Mouse (Mus musculus) embryonic facial prominence, embryonic 14.5 days (tissue): ENCODE measurements around the gene Mdp1. TPM values are rescaled to one million over a fixed set of nuclear protein-coding genes. Genes with fewer than 3 reads are reported as not detected.
A peak's percentile ranks its signal among the peaks of the same experiment; 100 is the strongest.

Experiments used
- ATAC-seq: fragments of 200-750 bp; cut with Nextera tagmentation; 2 replicates; pipeline ENCODE4 v1.8.0; 2017; ENCODE audit warnings: low read depth, moderate number of reproducible peaks, moderate TSS enrichment
- DNase-seq: peaks from one replicate; pipeline ENCODE4 v3.0.0-alpha.2; 2015; ENCODE audit warnings: low spot score
- H3K27ac ChIP-seq: fragments of 300-500 bp; sonication (generic); replicated peaks from 2 replicates; pipeline ENCODE4 v1.5.1; 2014; ENCODE audit warnings: low read depth, mild to moderate bottlenecking, low read length, moderate library complexity
- H3K27me3 ChIP-seq: fragments of 300-500 bp; sonication (generic); replicated peaks from 2 replicates; pipeline ENCODE4 v1.6.1; 2014; ENCODE audit warnings: low read length; ENCODE audit not compliant: control insufficient read depth, insufficient read depth
- H3K36me3 ChIP-seq: fragments of 300-500 bp; sonication (generic); 2 replicates; pipeline ENCODE4 v1.6.1; 2014; ENCODE audit warnings: low read length, mixed read lengths; ENCODE audit not compliant: control insufficient read depth, insufficient read depth
- H3K4me1 ChIP-seq: fragments of 300-500 bp; sonication (generic); 2 replicates; pipeline ENCODE4 v1.6.1; 2014; ENCODE audit warnings: antibody characterized with exemption, low read length; ENCODE audit not compliant: control insufficient read depth, insufficient read depth
- H3K4me2 ChIP-seq: fragments of 300-500 bp; sonication (generic); 2 replicates; pipeline ENCODE4 v1.6.1; 2014; ENCODE audit warnings: low read depth, mild to moderate bottlenecking, low read length, moderate library complexity, mixed read lengths
- H3K4me3 ChIP-seq: fragments of 300-500 bp; sonication (generic); 2 replicates; pipeline ENCODE4 v1.5.1; 2014; ENCODE audit warnings: low read depth, mild to moderate bottlenecking, low read length
- H3K9ac ChIP-seq: fragments of 300-500 bp; sonication (generic); 2 replicates; pipeline ENCODE4 v1.6.1; 2014; ENCODE audit warnings: low read depth, mild to moderate bottlenecking, low read length, moderate library complexity, mixed read lengths
- H3K9me3 ChIP-seq: fragments of 300-500 bp; sonication (generic); 2 replicates; pipeline ENCODE4 v1.6.1; 2016; ENCODE audit warnings: low read length; ENCODE audit not compliant: control insufficient read depth
- WGBS: fragments of 180-500 bp; shearing (Covaris S2); extraction: QIAGEN DNeasy Blood & Tissue Kit; methylation state at CpG from one replicate; pipeline ENCODE4 v1.1.7; 2014; 5-methylcytosine and 5-hydroxymethylcytosine counted together
- polyA plus RNA-seq: library from polyadenylated mRNA; unstranded; fragments of >200 nt; fragmentation: Nextera tagmentation; extraction: Ambion mirVana; gene quantifications from 2 replicates; pipeline ENCODE4 v1.2.1, GENCODE M21; 2014

Mdp1 gene
- polyA plus RNA-seq, 1 experiment from 2014 or later = 42.6 TPM

DNA sequence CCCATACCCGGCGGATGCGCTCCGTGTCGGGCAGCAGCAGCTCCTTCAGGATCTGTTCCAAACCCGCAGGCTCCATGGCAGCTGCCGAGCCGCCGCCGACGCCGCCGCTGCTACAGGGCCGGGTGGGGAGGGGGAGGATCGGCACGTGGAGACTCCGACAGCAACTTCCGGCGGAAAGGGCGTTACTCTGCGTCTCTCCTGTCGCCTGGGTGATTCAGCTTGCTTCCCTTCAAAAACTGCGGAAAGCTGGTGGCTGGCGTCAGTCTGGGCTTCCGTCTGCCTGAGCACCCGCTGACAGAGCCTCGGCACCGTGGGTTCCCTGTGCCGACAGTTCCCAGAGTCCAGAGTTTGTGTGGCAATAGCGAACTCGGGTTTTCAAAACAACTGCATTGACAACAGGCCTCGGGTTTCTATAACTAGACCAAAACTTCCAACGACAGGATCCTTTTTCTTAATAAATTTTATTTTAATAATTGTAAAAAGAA lies 24.7 kb downstream of the Mdp1 start, which contains the start of gene Ipo4:
Gene Ipo4, minus strand, starts transcription at position 435 of the 485 bp plus-strand sequence.
- DNase-seq (peak; percentile 96), ATAC-seq (peak; percentile 93)
- peaks cover 78% of the 10 kb centered on the region for H3K36me3 ChIP-seq
- H3K4me2 ChIP-seq = peak within 1 kb of the TSS; percentile 70
- H3K27me3 ChIP-seq = no peaks in the 10 kb centered on the region
- peak within 1 kb of the TSS; percentile 78 for H3K4me3 ChIP-seq
- H3K27ac ChIP-seq = peak within 1 kb of the TSS; percentile 88
- H3K4me1 ChIP-seq = peaks cover 5% of the 10 kb centered on the region
- peak within 1 kb of the TSS; percentile 81 for H3K9ac ChIP-seq
- no peaks in the 10 kb centered on the region for H3K9me3 ChIP-seq
- 2% methylated on average over 18 of the region's 33 CpGs for WGBS

DNA sequence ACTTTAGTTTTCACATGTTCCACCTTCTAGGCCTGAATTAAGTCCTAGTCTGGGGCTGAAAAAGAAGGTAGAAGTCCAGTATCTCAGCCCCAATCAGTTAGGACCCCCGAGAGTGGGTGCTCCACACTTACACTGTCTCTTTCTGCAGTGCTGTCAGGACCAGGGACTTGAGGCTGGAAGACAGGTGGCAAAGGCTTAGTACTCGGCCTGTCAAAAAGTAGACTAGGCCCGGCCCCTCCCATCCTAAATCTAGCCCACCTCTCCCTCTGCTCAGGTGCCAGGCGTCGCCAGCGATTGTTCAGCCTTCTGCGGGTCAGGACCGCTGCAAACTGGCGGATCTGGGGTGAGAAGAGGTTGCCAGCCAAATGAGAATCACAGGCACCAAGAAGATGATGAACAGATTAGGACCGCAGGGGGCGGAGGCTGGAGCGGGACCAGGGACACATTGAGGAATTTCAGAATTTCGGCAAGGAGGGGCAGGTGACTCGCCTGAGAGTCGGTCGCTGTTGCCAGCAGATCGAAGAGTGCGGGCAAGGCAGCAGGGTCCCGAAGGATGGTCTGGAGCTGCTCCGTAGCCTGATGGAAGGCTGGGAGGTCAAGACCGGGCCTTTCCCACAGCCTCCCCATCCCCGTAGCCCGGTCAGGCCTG lies 25.3 kb downstream of the Mdp1 start:
- H3K36me3 ChIP-seq = peaks cover 78% of the 10 kb centered on the region
- peak overlapping the region; percentile 88 for H3K27ac ChIP-seq
- peak; percentile 45 for ATAC-seq
- H3K4me1 ChIP-seq = peaks cover 5% of the 10 kb centered on the region
- H3K9ac ChIP-seq = peak overlapping the region; percentile 81
- H3K27me3 ChIP-seq = no peaks in the 10 kb centered on the region
- peak; percentile 36 for DNase-seq
- WGBS = 5% methylated on average over 22 of the region's 23 CpGs
- H3K4me3 ChIP-seq = peak overlapping the region; percentile 78
- H3K4me2 ChIP-seq = peak overlapping the region; percentile 70
- H3K9me3 ChIP-seq = no peaks in the 10 kb centered on the region

DNA sequence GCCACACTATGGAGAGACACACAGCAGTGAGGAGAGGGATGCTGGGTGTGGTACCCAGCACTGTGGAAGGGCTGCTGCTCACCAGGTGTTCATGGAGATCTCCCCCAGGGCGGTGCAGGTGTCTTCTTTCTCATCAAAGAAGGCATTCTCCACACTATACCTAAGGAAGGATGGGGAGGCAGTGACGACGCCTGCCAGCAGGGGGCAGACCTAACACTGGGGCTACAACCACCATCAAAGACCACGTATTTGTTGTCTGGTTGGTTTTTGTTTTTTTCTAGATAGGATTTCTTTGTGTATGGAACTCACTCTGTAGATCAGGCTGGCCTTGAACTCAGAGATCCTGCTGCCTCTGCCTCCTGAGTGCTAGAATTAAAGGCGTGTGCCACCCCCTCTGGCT lies 31.0 kb downstream of the Mdp1 start:
- no peaks in the 10 kb centered on the region for H3K9me3 ChIP-seq

DNA sequence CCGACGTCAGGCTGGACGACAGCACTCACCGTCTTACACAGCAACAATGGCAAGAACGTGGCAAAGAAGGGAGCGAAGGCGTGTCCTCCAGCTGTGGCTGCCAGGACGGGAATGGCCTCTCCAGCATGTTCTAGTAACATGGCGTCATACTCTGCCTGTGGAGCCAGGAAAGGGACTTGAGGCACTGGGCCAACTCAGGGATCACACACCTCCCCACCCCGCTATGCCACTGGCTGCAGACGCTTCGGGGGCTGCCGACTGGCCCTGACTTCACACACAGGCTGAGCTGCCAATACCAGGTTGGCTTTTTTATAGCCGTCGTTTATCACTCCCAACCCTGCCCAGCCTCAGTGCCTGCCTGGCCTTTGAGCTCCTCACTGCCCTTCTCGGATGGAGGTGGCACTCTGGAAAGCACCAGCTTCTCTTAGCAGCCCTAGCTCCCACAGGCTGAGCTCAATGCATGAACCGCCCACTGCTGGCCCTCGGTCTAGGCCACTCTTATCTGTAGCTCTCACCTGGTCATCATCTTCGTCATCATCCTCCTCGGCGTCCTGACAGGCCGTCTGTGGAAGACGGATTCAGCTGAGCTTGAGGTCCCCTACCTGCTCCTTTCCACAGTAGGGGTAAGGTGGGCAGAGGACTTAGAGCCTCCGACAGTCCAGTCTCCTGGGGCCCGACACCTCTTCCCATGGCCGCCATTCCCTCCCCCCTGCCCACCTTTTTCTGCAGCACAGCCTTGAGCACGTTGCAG lies 32.1 kb downstream of the Mdp1 start:
- Histone ChIP-seq H3K27ac (no peak overlapping the region), H3K36me3 (peaks cover 99% of the 10 kb centered on the region), H3K9ac (no peak overlapping the region), H3K4me1 (no peaks in the 10 kb centered on the region), H3K9me3 (no peaks in the 10 kb centered on the region), H3K4me2 (no peak overlapping the region), H3K27me3 (no peaks in the 10 kb centered on the region), H3K4me3 (no peak overlapping the region)
- DNase-seq (no peak), ATAC-seq (no peak; the same call in 1 of the 2 replicates)
- WGBS = 96% methylated on average over 25 of the region's 27 CpGs

More for the DNA sequence above, 31.0 kb downstream of the Mdp1 start:
- peaks cover 96% of the 10 kb centered on the region for H3K36me3 ChIP-seq
- H3K27ac ChIP-seq = no peak overlapping the region
- no peak overlapping the region for H3K9ac ChIP-seq
- 44% methylated on average over 5 of the region's 5 CpGs for WGBS
- H3K27me3 ChIP-seq = no peaks in the 10 kb centered on the region
- DNase-seq (no peak), ATAC-seq (no peak)
- no peaks in the 10 kb centered on the region; the same call in 1 of the 2 replicates for H3K4me1 ChIP-seq
- H3K4me3 ChIP-seq = no peak overlapping the region
- H3K4me2 ChIP-seq = no peak overlapping the region

DNA sequence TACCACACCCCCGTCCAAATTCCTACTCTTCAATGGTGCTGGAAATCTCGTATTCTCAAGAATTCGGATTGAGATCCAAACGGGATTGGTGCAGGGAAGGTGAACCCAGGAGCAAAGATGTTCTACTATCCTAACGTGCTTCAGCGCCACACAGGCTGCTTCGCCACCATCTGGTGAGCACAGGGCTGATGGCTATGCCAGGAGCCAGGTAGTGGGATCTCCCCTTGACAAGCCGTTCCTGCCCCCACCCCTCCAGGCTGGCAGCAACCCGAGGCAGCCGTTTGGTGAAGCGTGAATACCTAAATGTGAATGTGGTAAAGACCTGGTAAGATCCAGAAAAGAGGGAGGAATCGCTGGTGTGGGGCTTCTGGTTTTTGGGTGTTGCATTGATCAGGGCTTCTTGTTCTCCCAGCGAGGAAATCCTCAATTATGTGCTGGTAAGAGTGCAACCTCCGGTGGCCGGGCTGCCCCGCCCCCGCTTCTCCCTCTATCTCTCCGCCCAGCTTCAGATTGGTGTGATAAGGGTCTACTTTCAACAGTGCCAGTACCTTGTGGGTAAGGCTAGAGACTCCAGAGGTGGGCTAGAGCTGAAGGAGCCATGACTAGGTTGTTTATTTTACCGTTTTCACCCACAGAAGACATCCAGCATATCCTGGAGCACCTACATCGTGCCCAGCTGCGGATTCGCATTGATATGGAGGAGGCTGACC lies 41.7 kb downstream of the Mdp1 start:
- H3K27ac ChIP-seq = no peak overlapping the region
- peaks cover 4% of the 10 kb centered on the region; the same call in 1 of the 2 replicates for H3K4me1 ChIP-seq
- peaks cover 3% of the 10 kb centered on the region; the same call in 1 of the 2 replicates for H3K36me3 ChIP-seq
- H3K4me2 ChIP-seq = peak overlapping the region; percentile 32
- H3K27me3 ChIP-seq = no peaks in the 10 kb centered on the region
- ATAC-seq = no peak
- DNase-seq = no peak
- H3K9ac ChIP-seq = peak overlapping the region; percentile 34
- 38% methylated on average over 22 of the region's 22 CpGs for WGBS
- no peak overlapping the region; the same call in 1 of the 2 replicates for H3K4me3 ChIP-seq
- H3K9me3 ChIP-seq = no peaks in the 10 kb centered on the region

DNA sequence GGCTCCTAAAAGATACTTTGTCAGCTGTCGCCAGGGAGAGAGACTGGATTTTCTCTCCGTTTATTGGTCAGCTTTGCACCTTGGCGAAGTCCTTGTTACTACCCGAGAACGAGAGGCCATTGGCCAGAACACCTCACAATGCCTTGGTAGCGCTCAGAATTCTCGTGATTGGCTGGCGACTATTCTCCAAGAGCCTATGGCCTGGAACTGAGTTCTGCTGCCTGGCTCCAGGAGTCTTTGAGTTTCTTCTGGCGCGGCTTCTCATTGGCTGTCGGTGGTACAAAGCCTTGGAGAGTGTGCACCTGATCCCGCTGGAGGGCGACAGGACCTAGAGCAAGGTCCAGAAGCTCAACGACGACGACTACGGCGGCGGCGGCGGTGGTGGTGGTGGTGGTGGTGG lies 42.5 kb downstream of the Mdp1 start, which contains the start of gene Rec8:
Gene Rec8, plus strand, starts transcription at position 216 of the 400 bp plus-strand sequence.
- 29% methylated on average over 18 of the region's 21 CpGs for WGBS
- no peak within 1 kb of the TSS; the same call in 1 of the 2 replicates for H3K4me3 ChIP-seq
- H3K4me1 ChIP-seq = peaks cover 4% of the 10 kb centered on the region; the same call in 1 of the 2 replicates
- H3K36me3 ChIP-seq = no peaks in the 10 kb centered on the region
- peak within 1 kb of the TSS; percentile 34 for H3K9ac ChIP-seq
- H3K27me3 ChIP-seq = no peaks in the 10 kb centered on the region
- ATAC-seq (peak; percentile 84), DNase-seq (peak; percentile 69)
- no peak within 1 kb of the TSS for H3K27ac ChIP-seq
- peak within 1 kb of the TSS; percentile 32 for H3K4me2 ChIP-seq
- H3K9me3 ChIP-seq = no peaks in the 10 kb centered on the region

DNA sequence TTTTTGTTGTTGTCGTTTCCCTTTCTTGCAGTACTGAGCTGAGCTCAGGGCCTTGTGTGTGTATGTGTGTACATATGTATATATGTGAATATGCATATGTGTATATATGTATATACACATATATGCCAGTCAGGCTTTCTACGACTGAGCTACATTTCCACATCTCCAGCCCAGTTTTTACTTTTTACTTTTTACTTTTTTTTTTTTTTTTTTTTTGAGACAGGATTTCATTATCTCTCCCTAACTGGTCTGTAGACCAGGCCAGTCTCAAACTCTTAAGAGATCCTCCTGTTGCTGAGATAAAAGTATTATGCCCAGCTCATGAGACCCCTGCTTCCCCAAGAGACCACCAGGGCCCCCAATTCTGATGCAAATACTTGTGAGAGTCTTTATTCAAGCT lies 43.5 kb downstream of the Mdp1 start:
- no peak overlapping the region for H3K4me2 ChIP-seq
- ATAC-seq (no peak), DNase-seq (no peak)
- peaks cover 4% of the 10 kb centered on the region; the same call in 1 of the 2 replicates for H3K4me1 ChIP-seq
- no peak overlapping the region for H3K4me3 ChIP-seq
- H3K27me3 ChIP-seq = no peaks in the 10 kb centered on the region
- H3K9ac ChIP-seq = no peak overlapping the region
- no peaks in the 10 kb centered on the region for H3K9me3 ChIP-seq
- no peaks in the 10 kb centered on the region for H3K36me3 ChIP-seq
- H3K27ac ChIP-seq = no peak overlapping the region
- 92% methylated on average over 2 of the region's 2 CpGs for WGBS

DNA sequence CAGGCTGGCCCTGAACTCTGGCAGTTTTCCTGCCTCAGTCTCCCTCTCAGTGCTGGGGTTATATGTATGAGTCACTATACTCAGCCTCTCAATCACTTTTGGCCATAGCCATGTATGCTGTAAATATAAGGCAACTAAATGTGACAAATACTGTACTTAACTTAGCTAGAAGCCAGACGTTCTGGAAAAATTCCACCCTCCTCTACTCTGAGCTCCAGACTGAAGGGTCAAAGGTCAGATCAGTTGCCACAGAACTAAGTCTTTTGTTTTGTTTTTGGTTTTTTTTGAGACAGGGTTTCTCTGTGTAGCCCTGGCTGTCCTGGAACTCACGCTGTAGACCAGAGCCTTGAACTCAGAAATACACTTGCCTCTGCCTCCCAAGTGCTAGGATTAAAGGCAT lies 44.4 kb downstream of the Mdp1 start:
- H3K27me3 ChIP-seq = no peaks in the 10 kb centered on the region
- ATAC-seq (no peak), DNase-seq (no peak)
- H3K4me2 ChIP-seq = no peak overlapping the region
- 39% methylated on average over 2 of the region's 2 CpGs for WGBS
- H3K36me3 ChIP-seq = no peaks in the 10 kb centered on the region
- H3K27ac ChIP-seq = no peak overlapping the region
- no peak overlapping the region for H3K9ac ChIP-seq
- peaks cover 4% of the 10 kb centered on the region; the same call in 1 of the 2 replicates for H3K4me1 ChIP-seq
- H3K4me3 ChIP-seq = no peak overlapping the region
- H3K9me3 ChIP-seq = no peaks in the 10 kb centered on the region
